Mouse (Mus musculus) bone marrow, adult 2 months (tissue): ENCODE results near the gene Emc7.

Experiments used
- CTCF ChIP-seq: fragments of 200-500 bp; IDR thresholded peaks from 2 replicates; pipeline ENCODE4 v1.5.1; 2011; ENCODE audit warnings: low read length, control low read depth; ENCODE audit not compliant: control insufficient read depth, insufficient read depth
- POLR2A ChIP-seq: fragments of 200-500 bp; IDR thresholded peaks from 2 replicates; pipeline ENCODE4 v1.6.1; 2011; ENCODE audit warnings: low read depth, mild to moderate bottlenecking, control low read depth, low read length, borderline replicate concordance; ENCODE audit not compliant: control insufficient read depth

DNA sequence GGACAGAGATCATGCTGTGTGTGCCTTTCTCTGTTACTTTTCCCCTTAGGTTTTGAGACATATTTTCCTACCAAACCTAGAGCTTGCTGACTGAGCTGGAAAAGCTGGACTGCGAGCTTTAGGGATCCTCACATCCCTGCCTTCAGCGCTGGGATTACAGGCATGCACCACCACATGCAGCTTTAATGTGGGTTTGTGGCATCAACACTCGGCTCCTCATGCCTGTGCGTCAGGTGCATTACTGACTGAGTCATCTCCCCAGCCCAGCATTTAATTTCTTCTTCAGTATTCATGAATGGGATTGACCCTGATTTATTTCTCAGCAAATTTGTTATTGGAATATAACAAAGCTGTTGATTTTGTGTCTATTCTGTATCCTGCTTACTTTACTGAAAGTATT, 18.5 kb upstream of the Emc7 start:
- TF ChIP-seq POLR2A: no peak
- TF ChIP-seq CTCF: no peak
